Mouse (Mus musculus) brain, embryonic 14.5 days (tissue): ENCODE measurements around the gene 1700022I11Rik.

Experiments used
- CTCF ChIP-seq: fragments of 200-500 bp; IDR thresholded peaks from 2 replicates; pipeline ENCODE4 v1.5.1; 2012; ENCODE audit warnings: inconsistent platforms, mild to moderate bottlenecking, moderate library complexity, borderline replicate concordance; ENCODE audit not compliant: insufficient read depth, insufficient read length; ENCODE audit errors: extremely low read depth
- POLR2A ChIP-seq: fragments of 200-500 bp; IDR thresholded peaks from 2 replicates; pipeline ENCODE4 v1.6.1; 2012; ENCODE audit warnings: mild to moderate bottlenecking, inconsistent platforms, borderline replicate concordance; ENCODE audit not compliant: poor library complexity, insufficient read depth, insufficient read length, severe bottlenecking; ENCODE audit errors: extremely low read depth

DNA sequence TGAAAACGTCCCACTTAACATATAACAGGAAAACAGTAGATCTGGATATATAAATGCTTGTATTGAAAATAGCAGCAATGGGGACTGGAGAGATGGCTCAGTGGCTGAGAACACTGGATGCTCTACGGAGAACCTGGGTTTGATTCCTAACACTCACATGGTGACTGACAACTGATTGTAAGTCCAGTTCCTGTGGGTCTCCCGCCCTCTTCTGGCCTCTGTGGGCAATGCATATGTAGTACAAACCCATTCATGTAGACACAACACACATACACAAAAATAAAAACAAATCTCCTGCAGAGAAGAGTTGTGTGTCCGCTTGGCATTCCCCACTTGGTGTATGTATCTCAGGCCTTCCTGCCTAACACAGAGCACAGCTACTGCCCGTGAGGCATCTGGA is 41.2 kb upstream of the 1700022I11Rik start:
- TF ChIP-seq CTCF (peak; percentile 24; the same call in 1 of the 2 replicates), POLR2A (no peak)
